Mouse (Mus musculus) limb, embryonic 14.5 days (tissue): ENCODE measurements around the gene Ankrd52. TPM values are rescaled to one million over a fixed set of nuclear protein-coding genes. Genes with fewer than 3 reads are reported as not detected.

Experiments
- ATAC-seq: fragments of 200-750 bp; cut with Nextera tagmentation; 2 replicates; pipeline ENCODE4 v1.8.0; 2017; ENCODE audit warnings: low read depth, moderate number of reproducible peaks, moderate TSS enrichment; ENCODE audit not compliant: low FRiP score
- DNase-seq: peaks from one replicate; pipeline ENCODE4 v3.0.0-alpha.2; 2015; ENCODE audit warnings: low spot score
- H3K27ac ChIP-seq: fragments of 300-500 bp; sonication (generic); replicated peaks from 2 replicates; pipeline ENCODE4 v1.5.1; 2014; ENCODE audit warnings: low read depth, mild to moderate bottlenecking, low read length, moderate library complexity, mixed read lengths
- H3K27me3 ChIP-seq: fragments of 300-500 bp; sonication (generic); 2 replicates; pipeline ENCODE4 v1.6.1; 2014; ENCODE audit warnings: low read length, mixed read lengths; ENCODE audit not compliant: control insufficient read depth, insufficient read depth
- H3K36me3 ChIP-seq: fragments of 300-500 bp; sonication (generic); 2 replicates; pipeline ENCODE4 v1.6.1; 2014; ENCODE audit warnings: mild to moderate bottlenecking, low read length, moderate library complexity, mixed read lengths; ENCODE audit not compliant: control insufficient read depth, insufficient read depth
- H3K4me1 ChIP-seq: fragments of 300-500 bp; sonication (generic); 2 replicates; pipeline ENCODE4 v1.6.1; 2014; ENCODE audit warnings: antibody characterized with exemption, low read length, mixed read lengths; ENCODE audit not compliant: control insufficient read depth, insufficient read depth
- H3K4me2 ChIP-seq: fragments of 300-500 bp; sonication (generic); replicated peaks from 2 replicates; pipeline ENCODE4 v1.6.1; 2014; ENCODE audit warnings: low read depth, mild to moderate bottlenecking, low read length, moderate library complexity; ENCODE audit not compliant: severe bottlenecking
- H3K4me3 ChIP-seq: fragments of 300-500 bp; sonication (generic); replicated peaks from 2 replicates; pipeline ENCODE4 v1.5.1; 2014; ENCODE audit warnings: low read length
- H3K9ac ChIP-seq: fragments of 300-500 bp; sonication (generic); 2 replicates; pipeline ENCODE4 v1.6.1; 2014; ENCODE audit warnings: mild to moderate bottlenecking, low read depth, low read length, moderate library complexity; ENCODE audit not compliant: severe bottlenecking
- H3K9me3 ChIP-seq: fragments of 300-500 bp; sonication (generic); 2 replicates; pipeline ENCODE4 v1.6.1; 2016; ENCODE audit warnings: low read length; ENCODE audit not compliant: control insufficient read depth
- POLR2A ChIP-seq: fragments of 200-500 bp; IDR thresholded peaks from 2 replicates; pipeline ENCODE4 v1.8.0; 2012; ENCODE audit warnings: inconsistent platforms, mild to moderate bottlenecking, moderate library complexity, borderline replicate concordance; ENCODE audit not compliant: insufficient read depth, insufficient read length; ENCODE audit errors: extremely low read depth
- whole genome bisulfite sequencing: fragments of 180-500 bp; shearing (Covaris S2); extraction: QIAGEN DNeasy Blood & Tissue Kit; methylation state at CpG from one replicate; pipeline ENCODE4 v1.1.7; 2014; 5-methylcytosine and 5-hydroxymethylcytosine counted together
- polyA plus RNA-seq, 2 experiments: library from polyadenylated mRNA; depleted of rRNA in 1 of 2; stranded (reverse) in 1 of 2; unstranded in 1 of 2; fragments of >200 nt; fragmentation: Nextera tagmentation in 1 of 2; extraction: Ambion mirVana in 1 of 2; gene quantifications; 2 replicates each; pipeline versions ENCODE4 v1.2.1 to v1.2.3; 2012 to 2014

The Ankrd52 gene
- polyA plus RNA-seq, 2 experiments, result 11.3 to 50.7 TPM

GRCm38 (mm10) chr10:128336597-128336996 is 40.3 kb upstream of the Ankrd52 start:
- Histone ChIP-seq H3K4me3 (peak overlapping the region; percentile 93; the same call in 1 of the 2 replicates), H3K4me2 (peak overlapping the region; percentile 65), H3K27ac (no peak overlapping the region), H3K36me3 (peaks cover 2% of the 10 kb centered on the region; the same call in 1 of the 2 replicates), H3K4me1 (peaks cover 7% of the 10 kb centered on the region; the same call in 1 of the 2 replicates), H3K9me3 (no peaks in the 10 kb centered on the region), H3K27me3 (no peaks in the 10 kb centered on the region), H3K9ac (no peak overlapping the region; the same call in 1 of the 2 replicates)
- ATAC-seq (no peak), DNase-seq (no peak)
- 88% methylated on average over 3 of the region's 3 CpGs for WGBS
- no peak for TF ChIP-seq POLR2A

GRCm38 (mm10) chr10:128337306-128338181 is 39.4 kb upstream of the Ankrd52 start, which contains the start of gene Cs:
Gene Cs (plus strand): TSS chr10:128337734.
- peak; percentile 70; the same call in 1 of the 2 replicates for TF ChIP-seq POLR2A
- H3K27me3 ChIP-seq, result no peaks in the 10 kb centered on the region
- peak within 1 kb of the TSS; percentile 93 for H3K4me3 ChIP-seq
- peak; percentile 99 for ATAC-seq
- peak; percentile 98 for DNase-seq
- under 1% methylated on average over 57 of the region's 61 CpGs for WGBS
- H3K27ac ChIP-seq, result peak within 1 kb of the TSS; percentile 91
- no peaks in the 10 kb centered on the region for H3K9me3 ChIP-seq
- peaks cover 7% of the 10 kb centered on the region; the same call in 1 of the 2 replicates for H3K4me1 ChIP-seq
- peaks cover 2% of the 10 kb centered on the region for H3K36me3 ChIP-seq
- H3K4me2 ChIP-seq, result peak within 1 kb of the TSS; percentile 71
- H3K9ac ChIP-seq, result peak within 1 kb of the TSS; percentile 85

DNA sequence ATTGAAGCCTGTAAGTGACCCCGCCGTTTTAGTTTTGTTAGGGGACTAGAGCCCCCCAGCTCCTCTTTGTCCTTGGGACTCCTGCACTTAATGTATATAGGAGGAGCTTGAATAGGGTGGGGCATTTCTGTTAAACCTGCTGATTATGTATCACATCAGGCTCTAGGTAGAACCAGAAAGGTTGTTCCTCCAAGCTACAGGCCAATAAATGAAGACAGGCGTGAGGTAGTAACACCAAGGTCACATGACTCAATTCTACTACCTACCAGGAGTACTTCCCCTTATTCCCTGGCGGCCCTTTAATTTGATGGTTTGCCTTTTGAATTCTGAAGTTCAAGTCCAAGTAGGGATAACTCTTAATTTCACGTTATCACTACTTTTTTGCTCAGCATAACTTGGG is 38.5 kb upstream of the Ankrd52 start:
- 16% methylated on average over 5 of the region's 5 CpGs for WGBS
- Histone ChIP-seq H3K27ac (peak overlapping the region; percentile 91), H3K4me2 (peak overlapping the region; percentile 71), H3K9me3 (no peaks in the 10 kb centered on the region), H3K9ac (peak overlapping the region; percentile 85), H3K36me3 (peaks cover 2% of the 10 kb centered on the region), H3K27me3 (no peaks in the 10 kb centered on the region), H3K4me1 (peaks cover 7% of the 10 kb centered on the region; the same call in 1 of the 2 replicates), H3K4me3 (peak overlapping the region; percentile 93)
- ATAC-seq (no peak), DNase-seq (no peak)
- TF ChIP-seq POLR2A, result no peak

DNA sequence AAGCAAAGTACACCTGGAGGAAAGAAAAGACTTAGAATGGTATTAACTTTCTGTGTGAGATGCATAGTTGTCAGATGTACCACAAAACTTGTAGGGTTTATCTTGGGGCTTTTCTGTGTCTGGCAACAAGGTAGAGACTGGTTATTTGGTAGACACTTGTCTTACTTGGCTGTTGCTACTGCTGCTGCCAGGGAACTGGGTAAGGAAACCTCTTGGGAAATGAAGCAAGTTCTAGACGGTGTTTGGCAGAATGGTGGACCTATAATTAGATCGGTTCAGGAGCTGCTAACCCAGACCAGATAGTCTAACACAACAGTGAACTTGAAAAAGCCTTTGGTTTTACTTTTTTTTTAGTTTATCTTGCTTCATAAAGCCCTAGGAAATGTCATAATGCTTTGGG is 38.0 kb upstream of the Ankrd52 start:
- DNase-seq (no peak), ATAC-seq (no peak)
- TF ChIP-seq POLR2A, result no peak
- Histone ChIP-seq H3K27ac (no peak overlapping the region), H3K9me3 (no peaks in the 10 kb centered on the region), H3K9ac (no peak overlapping the region), H3K27me3 (no peaks in the 10 kb centered on the region), H3K4me2 (peak overlapping the region; percentile 71), H3K4me3 (peak overlapping the region; percentile 93), H3K36me3 (peaks cover 2% of the 10 kb centered on the region), H3K4me1 (peaks cover 7% of the 10 kb centered on the region; the same call in 1 of the 2 replicates)
- 61% methylated on average over 2 of the region's 2 CpGs for WGBS

GRCm38 (mm10) chr10:128340257-128340656 is 36.7 kb upstream of the Ankrd52 start:
- Histone ChIP-seq H3K27me3 (no peaks in the 10 kb centered on the region), H3K27ac (no peak overlapping the region), H3K4me2 (no peak overlapping the region), H3K36me3 (peaks cover 2% of the 10 kb centered on the region), H3K9ac (no peak overlapping the region), H3K9me3 (no peaks in the 10 kb centered on the region), H3K4me3 (no peak overlapping the region), H3K4me1 (peaks cover 10% of the 10 kb centered on the region)
- ATAC-seq, result no peak
- DNase-seq, result no peak
- 92% methylated on average over 2 of the region's 2 CpGs for WGBS
- TF ChIP-seq POLR2A, result no peak
